Mouse (Mus musculus) myocyte (in vitro differentiated cells): ENCODE measurements around the gene Gm20388.

Experiments
- MAX ChIP-seq: IDR thresholded peaks from one replicate; pipeline ENCODE4 v1.6.1; 2011; ENCODE audit warnings: low read depth, mild to moderate bottlenecking, control low read depth
- MYOG ChIP-seq, 3 experiments: IDR thresholded peaks; one replicate each; pipeline ENCODE4 v1.6.1; 2011; ENCODE audit warnings: control low read depth in 2 of 3, low read depth in 2 of 3, mild to moderate bottlenecking in 2 of 3; ENCODE audit not compliant: insufficient read length in 2 of 3, control insufficient read depth in 1 of 3, insufficient read depth in 1 of 3
- POLR2A ChIP-seq: IDR thresholded peaks from one replicate; pipeline ENCODE4 v1.6.1; 2011; ENCODE audit warnings: low read depth, mild to moderate bottlenecking, control low read depth, moderate library complexity; ENCODE audit not compliant: insufficient read length
- POLR2AphosphoS2 ChIP-seq: IDR thresholded peaks from one replicate; pipeline ENCODE4 v1.6.1; 2011; ENCODE audit warnings: low read depth, control low read depth; ENCODE audit not compliant: insufficient read length

GRCm38 (mm10) chr8:121083093-121083935, 1172.7 kb downstream of the Gm20388 start:
- TF ChIP-seq POLR2A (no peak), MYOG (IDR thresholded peaks at IDR 0.05; ENCODE audit: control insufficient read depth in 1 of 3, insufficient read depth in 1 of 3, insufficient read length in 2 of 3, low read depth in 2 of 3) (no peak), POLR2AphosphoS2 (no peak), MAX (no peak)
